Mouse (Mus musculus): Measurements from ENCODE around the gene Pcp4.

DNA sequence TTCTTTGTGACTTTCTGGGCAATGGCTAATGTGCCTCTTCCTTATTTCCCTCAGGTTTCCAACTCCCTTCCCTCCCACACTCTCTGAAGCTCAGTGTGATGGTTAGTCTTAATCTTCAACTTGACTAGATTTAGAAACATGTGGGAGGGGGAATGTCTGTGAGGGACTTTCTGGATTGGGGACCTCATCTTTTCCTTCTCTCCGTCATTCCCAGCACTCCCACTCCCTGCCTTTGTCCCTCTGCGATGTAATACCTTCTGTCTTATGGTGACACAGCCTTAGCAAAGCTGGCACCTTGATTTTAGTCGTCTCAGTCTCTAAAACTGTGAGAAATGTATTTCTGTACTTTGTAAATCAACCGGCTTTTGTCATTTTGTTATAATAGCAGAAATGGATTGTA, 88.0 kb downstream of the Pcp4 start:
- TF ChIP-seq CTCF (conservative IDR thresholded peaks at IDR 0.05; ENCODE audit: low read length) (no peak), POU5F1 (IDR thresholded peaks at IDR 0.05; ENCODE audit: borderline replicate concordance, low read length) (no peak), NANOG (IDR thresholded peaks at IDR 0.05; ENCODE audit: borderline replicate concordance, low read length) (no peak)
